Mouse (Mus musculus) skeletal muscle tissue, adult 2 months (tissue): ENCODE results near the gene Dhrs2.

Experiments
- DNase-seq: peaks from one replicate; pipeline ENCODE4 v3.0.0-alpha.2; 2012; ENCODE audit warnings: low read depth, low spot score

Dhrs2 gene

DNA sequence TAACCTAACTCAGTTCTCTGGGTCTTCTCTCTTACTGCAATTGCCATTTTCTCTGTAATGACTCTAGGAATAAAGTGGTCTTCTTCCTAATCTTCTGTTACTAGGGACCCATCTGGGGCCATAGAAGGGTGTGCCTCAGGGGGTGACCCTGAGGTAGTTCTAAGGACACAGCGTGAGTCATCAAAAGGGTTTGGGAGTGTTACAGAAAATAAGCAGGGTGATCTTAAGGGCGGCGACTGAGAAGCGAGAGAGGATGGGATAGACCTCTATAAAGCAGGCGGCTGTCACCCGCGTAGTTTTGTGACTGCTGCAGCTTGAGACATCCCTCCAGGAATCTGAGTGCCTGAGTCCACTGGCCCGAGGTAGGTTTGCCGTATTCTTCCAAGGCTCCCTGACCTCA is at the start of gene Dhrs2:
Gene Dhrs2 (plus strand): TSS at position 301 of the 400 bp plus-strand sequence.
- no peak for DNase-seq

DNA sequence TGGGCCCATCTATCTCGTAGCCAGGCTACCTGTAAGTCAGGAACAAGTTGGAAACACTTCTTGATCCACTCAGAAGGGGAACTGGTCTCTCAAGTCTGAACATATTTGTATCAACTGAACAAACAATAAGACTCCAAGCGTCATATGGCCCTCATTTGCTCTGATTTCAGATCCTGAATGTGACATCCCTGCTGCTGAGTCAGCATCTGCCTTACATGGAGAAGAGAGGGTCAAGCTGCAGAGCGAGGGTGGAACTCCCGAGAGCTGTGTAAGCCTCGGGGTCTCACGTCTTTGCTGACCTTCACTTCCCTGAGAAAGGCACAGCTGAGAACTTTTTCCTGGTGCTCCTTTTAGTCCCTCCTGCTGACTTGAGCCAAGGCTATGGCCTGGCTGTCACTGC is 47.6 kb upstream of the Dhrs2 start:
- DNase-seq: no peak

DNA sequence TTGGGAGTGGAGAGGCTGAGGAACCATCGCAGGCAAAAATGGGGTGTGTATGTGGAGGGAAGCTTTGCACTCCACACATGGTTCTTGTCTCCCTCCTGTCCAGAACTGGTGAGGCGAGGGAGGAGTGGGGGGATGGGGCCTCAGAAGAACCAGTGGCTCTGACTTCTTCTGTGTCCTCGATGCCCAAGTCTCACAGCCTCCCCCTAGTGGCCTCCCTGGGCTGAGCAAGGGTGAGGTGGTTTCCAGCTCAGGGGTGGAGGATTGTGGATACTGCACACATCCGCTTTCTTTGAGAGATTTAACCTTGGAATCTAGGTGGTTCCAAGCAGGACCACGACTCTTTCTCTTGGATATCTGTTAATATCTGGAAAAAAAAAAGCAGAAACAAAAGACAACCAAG is 44.5 kb upstream of the Dhrs2 start:
- no peak for DNase-seq

DNA sequence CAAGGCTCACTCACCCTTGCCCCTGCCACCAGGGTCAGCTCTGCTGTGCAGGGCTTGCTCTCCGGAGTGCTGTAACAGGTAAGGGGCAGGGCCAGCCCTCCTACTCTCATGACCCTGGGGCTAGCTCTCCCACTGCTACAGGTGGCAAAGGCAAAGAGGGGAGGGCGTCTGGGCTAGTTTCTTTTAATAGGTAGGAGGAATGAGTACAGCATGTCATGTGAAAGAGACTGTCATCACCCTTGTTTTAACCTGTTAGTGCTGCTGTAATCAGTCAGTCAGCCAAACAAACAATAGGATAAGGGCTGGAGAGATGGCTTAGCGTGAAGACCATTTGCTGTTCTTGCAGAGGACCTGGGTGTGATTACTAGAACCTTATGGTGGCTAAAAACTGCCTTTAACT is 40.9 kb upstream of the Dhrs2 start:
- DNase-seq: no peak

DNA sequence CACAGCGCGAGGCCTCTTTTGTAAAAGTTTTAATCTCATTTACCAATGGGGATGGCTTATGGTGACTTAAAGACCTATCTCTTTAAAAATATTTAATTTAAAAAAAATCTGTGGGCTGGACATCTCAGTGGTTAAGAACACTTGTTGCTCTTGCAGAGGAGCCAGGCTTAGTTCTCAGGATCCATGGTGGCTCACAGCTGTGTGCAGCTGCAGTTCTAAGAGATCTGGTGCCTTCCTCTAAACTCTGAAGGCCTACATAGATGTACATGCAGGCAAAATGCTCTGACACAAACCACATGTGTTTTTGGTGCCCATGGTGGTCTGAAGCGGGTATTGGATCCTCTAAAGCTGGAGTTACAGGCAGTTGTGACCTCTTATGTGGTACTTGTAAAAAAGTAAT is 38.6 kb upstream of the Dhrs2 start:
- DNase-seq: no peak

DNA sequence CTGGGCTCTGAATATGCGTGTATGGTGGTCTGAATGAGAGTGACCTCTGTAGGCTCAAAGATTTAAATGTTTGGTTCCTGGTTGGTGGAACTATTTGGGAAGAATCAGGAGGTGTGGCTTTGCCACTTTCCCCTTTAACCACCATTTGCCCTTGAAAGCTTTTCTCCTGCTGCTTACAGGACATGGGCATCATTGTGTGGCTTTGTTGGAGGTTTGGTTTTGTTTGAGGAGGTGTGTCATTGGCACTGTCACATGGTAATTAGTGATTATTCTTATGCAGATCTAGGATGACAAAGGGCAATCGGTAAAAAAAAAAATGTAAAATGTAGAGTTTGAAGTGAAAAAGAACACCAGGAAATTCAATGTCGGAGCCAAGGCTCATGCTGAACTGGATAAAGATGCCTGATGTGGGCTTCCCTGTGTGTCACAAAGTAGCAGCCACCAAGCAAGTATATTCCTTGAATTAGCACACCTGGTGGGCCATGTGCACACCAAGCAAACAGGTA is 37.1 kb upstream of the Dhrs2 start:
- no peak for DNase-seq

DNA sequence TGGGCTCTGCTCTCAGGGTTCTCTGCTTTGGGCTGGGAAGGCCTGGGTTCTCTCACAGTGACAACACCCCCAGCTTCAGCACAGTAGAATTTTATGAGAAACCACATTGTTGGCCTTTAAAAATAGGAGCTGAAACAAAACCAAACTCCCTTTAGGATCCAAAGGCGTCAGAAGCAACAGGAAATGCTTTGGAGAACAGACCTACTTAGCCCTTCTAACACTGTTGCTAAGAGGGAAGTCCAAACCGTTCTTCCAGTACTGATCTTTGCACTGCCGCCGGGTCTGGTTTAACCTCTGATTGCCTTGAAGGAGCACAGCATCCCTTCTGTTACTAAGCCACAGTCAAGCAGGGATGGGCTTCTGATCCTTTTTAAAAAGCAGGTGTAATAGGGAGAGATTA is 33.3 kb upstream of the Dhrs2 start:
- no peak for DNase-seq

DNA sequence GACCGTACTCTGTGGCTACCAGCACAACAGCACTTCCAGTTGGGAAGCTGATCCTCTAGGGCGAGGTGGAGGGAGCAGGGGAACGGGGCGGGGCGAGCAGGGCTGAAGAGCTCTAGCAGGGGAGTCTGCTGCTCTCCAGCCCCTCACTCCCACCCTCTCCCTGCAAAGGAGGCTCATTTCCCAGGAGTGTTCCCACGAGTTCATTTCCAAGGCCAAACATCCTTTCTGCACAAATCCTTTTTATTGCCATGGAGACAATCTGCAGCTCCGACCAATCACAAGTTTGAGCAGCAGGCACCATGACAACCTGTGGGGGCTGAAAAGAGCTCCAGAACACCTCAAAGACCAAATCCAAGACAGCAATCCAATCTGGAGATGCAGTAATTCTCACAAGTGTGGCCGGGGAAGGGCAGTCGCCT is 32.4 kb upstream of the Dhrs2 start:
- no peak for DNase-seq

DNA sequence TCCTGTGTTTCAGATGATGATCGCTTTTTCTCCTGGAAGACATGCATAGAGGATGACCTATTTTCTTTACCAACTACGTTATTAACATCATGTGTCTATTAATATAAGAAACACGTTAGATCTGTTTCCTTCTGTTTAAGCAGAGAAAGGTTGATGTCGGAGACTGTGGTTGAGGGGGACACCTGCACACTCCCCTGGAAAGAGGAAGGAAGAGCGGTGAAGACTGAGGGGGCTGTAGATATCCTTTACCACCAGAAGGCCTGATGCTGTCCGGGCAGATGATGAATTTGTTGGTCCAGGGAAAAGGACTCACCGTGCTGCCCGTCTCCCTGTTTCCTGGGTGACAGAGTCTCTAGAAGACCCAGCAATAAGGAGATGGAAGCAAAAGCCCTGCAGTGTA is 28.5 kb upstream of the Dhrs2 start:
- DNase-seq: no peak

DNA sequence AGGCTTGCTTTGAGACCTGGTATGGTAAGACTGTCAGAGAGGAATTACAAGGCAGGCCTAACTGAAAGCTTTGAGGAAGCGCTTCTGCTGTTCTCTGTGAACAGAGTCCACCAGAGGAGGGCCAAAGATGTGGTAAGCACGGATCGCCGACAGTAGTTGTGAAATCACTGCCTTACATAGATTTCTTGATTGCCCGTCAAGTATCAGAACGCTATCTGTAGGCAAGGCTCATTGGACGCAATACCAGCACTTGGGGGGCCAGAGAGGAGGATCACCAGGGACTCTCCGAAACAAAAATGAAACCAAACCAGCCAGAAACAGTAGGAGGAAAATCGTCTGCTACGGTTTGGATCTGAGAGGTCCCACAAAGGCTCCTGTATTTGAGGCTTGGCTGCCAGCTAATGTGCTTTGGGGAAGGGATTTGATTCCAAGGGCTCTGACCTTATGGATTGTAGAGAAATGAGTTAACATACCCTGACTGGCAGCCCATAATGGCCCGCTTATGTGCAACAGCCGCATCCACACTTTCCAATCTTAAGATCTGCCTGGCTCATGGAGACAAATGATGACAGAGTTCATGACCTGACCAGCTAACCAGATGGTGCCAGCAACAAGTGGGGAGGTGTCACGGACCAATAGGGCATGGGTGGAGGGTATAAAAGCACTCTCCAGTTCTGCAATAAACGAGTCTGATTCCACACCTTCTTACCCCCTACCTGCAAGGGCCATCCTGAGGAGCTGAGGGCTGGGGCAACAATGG is 27.8 kb upstream of the Dhrs2 start:
- peak; percentile 10 for DNase-seq

DNA sequence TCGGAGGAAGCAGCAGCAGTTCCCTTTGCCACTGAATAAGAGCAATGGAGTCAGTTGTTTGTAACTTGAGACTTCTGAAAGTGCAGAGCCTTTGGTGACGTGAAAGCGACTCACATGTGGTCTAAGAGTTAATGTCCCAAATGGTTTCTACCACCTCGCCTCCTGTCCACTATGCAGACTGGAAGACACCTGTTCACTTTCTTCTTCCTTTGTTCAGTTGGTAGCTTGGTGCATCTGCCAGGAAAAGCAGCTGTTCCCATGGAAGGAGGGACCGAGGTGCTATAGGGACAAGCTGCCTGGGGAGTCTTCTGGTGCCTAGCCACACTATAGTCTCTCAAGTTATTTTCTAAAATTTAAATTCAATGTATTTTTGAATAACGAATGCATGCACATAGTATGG is 27.0 kb upstream of the Dhrs2 start:
- no peak for DNase-seq

DNA sequence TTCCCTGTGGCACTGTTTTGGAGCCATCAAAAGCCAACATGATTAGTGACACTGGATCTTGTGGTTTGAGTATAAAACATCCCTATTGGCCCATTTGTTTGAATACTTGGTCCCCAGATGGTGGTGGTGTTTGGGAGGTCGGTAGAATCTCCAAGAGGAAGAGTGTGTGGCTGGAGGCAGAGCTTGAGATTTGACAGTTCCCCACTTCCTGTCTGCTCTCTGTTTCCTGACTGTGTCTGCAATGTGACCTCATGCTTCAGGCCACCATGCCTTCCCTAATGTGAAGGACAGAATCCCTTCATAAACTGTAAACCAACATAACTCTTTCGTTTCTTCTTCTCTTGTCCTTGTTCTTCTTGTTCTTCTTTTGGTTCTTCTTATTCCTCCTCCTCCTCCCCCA is 24.7 kb upstream of the Dhrs2 start:
- DNase-seq: no peak

DNA sequence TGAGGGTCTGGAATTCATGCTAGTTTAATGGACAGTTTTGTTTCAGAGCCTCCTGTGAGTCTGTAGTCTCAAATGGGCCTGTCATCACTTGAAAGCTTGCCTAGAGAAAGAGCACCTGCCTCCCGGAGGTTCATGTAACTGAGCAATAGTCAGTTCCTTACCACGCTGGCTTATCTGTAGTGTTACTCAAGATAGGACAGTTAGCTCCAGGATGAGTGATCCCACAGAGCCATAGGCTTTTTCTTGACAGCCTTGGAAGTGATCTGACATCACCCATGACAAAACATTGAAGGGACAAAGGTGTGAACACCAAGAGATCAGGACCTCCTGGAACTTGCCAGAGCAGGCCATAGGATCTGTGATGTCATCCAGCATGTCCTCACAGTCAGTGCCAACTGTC is 23.6 kb upstream of the Dhrs2 start:
- DNase-seq: no peak

DNA sequence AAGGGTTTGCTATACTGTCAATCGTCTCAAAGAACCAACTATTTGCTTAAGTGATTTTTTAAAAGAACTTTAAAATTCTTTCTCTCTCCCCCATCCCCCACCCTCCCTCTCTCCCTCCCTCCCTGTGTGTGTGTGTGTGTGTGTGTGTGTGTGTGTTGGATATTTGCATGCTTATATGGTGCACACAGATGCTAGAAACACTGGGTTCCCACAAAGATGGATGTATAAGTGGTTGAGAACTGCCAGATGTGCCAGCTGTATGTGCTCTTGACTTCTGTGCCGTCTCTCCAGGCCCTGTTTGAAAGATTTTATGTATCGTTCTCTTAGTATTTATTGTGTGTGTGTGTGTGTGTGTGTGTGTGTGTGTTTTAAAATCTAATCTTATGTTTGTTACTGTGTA is 17.3 kb upstream of the Dhrs2 start:
- DNase-seq: no peak

DNA sequence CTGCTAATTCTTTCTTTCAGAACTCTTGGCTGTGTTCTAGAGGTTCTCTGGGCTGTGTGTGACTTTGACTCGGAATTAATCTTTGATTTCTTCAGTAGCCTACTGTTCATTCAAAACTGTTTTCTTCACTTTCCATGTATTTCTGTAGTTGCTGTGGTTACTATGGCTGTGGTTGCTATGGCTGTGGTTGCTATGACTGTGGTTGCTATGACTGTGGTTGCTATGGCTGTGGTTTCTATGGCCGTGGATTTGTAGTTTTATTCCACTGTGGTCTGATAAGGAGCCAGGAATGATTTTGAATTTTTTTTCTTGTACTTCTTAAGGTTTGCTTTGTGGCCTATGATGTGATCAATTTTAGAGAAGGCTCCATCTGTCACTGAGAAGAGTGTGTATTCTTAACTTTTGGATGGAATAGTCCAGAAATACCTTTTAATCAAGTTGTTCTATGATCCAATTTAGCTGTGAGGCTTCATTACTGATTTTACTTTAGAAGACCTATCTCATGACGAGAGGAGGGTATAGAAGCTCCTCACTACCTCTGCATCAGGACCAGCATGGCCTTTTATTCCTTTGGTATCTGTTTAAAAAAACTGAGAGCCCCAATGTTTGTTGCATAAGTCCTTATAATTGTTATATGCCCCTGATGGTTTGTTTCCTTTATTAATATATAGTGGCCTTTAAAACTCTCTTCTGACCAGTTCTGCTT is 16.6 kb upstream of the Dhrs2 start:
- no peak for DNase-seq

DNA sequence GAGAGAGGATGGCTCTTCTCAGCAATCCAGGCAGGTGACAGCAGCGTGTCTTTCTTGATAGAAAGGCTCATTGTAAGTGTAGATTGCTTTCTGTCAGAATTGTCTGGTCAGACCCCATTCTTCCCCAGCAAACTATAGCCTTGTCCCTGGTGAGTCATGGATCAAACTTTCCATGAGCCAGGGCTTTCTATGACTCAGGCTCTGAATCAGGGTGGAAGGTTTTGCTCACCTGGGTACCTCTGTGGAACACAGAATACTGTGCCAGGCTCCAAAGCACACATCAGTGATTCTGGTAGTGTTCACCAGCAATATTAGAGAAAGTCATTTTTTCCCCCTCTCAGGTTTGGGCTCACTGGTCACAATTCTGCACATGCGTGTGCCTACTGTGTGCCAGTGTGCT is 13.5 kb upstream of the Dhrs2 start:
- no peak for DNase-seq

DNA sequence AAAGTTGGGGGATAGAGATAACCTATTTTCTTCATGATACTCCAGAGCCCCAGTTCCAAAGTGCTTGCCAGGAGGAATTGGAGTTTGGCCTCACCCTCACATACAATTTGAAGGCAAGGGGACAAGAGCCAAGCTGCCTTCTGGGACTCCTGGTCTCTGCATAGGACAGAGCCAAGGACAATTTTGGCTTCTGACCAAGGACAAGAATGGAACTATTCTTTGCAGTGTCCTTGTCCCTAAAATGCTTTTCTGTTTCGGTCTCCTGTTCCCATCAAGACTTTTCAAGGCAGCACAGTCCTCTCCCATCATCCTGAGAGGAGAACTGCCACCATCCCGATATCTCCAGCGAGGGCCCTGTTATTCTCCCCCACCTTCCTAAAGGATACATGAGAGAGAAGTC is 8.2 kb upstream of the Dhrs2 start:
- no peak for DNase-seq

DNA sequence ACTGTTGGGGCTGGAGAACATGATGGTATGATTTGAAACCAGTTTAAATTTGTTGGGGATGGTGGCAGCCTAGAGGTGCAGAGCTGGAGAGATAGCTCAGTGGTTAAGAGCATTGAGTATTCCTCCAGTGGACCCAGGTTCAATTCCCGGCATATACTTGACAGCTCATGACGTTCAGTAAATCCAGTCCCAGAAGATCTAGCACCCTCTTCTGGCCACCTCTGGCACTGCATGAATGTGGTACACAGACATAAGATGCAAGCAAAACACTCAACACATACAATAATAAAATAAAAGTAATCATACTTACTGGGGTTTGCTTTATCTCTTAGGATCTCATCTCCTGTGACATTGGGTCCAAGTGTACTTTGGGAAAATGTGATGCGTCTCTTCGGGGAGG is 7.3 kb upstream of the Dhrs2 start:
- no peak for DNase-seq

DNA sequence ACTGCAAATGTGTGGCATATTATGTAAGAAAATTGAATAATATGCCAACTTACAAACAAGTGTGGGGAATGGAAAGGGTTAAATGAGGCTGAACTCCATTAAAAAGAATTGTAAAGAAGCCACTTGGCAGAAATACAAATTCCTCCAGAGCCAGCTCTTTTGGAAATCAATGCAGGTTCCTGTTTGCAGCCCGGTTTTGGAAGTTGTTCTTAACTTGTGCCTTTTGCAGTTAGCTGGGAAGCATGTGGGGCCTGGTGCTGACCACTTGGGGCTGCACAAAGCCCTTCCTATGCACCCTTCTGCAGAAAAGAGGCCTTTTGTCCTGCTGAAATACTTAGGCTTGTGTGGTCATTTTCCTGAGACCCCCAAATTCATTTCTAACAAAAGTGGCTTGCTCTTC is 1.4 kb downstream of the Dhrs2 start:
- DNase-seq: no peak

DNA sequence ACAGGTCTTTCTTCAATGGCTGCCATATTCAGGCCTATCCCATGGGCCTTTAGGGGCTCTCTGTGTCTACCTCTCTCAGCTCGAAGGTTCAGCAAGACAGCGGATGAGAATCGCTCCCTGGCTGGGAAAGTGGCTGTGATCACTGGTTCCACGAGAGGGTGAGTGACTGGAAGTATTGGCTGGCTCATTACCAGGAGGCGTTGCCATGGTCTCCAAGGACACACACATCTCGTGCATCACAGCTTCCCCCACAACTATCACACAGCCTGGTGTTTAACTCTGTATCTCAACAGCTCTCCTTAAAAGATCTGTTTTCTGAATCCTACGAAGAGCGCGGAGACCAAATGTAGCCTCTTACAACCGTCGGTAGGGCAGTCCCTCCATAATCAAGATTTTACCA is 12.8 kb downstream of the Dhrs2 start:
- DNase-seq: no peak

DNA sequence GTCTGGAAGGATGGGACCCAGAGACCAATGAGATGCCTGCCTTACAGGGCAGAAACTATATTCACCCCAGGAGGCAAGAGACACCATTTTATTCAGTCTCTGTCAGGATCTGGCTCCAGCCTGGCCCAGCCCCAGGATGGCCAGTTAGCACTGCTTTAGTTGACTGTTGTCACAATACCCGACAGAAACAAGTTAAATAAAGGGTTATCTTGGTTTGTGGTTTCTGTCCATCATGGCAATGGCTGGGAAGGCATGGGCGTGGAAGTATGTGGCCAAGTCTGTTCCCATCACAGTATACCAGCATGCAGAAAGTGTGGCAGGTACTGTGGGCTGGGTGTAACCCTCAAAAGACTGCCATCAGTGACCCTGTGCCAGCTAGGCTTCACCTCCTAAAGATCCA is 14.9 kb downstream of the Dhrs2 start:
- no peak for DNase-seq

DNA sequence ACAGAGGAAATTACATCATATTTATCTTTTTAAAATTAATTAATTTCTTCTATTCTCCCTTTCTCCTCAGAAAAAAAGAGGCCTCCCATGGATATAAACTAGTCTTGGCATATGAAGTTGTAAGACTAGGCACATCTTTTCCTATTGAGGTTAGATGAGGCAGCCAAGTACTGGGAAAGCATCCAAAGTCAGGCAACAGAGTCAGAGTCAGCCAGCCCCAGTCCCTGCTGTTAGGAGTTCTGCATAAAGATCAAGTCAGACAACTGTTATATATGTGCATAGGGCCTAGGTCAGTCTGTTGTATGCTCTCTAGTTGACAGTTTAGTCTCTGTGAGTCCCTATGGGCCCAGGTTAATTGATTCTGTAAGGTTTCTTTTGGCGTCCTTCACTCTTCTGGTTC is 20.9 kb downstream of the Dhrs2 start:
- DNase-seq: no peak

DNA sequence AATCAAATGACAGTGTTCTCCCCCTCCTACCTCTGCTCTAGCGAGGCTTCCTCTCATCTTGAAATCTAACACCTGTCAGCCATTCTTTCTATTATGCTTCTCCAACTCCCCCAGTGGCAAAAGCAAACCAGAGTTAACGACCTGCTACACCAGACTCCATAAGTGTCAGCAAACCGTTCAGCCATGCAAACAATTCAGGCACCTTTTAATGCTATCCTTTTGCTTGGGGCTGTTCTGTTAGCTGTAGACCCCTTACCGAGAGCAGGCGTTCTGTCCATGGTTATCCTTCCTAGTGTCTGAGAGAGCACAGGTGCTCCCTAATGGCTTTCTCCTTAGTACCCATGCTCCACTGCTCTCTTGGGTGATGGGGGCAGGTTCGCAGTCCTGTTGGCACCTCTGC is 25.4 kb downstream of the Dhrs2 start:
- DNase-seq: no peak
